Mouse (Mus musculus) hindlimb bud, embryonic 11.5 days (tissue): ENCODE measurements at regions not wholly inside any gene's neighbourhood (a gene's known extent, or its start where the extent isn't known, plus 50 kb on each side); places are given as distances from the start of the nearest gene placed in this dataset.
A peak's percentile ranks its signal among the peaks of the same experiment; 100 is the strongest.
"Not testable (repeated sequence)": the region's sequence is repeated elsewhere in the genome, so short reads cannot be mapped to it uniquely, and the experiment has no call there.

Experiments used
- DNase-seq: peaks from one replicate; pipeline ENCODE4 v3.0.0-alpha.2; 2012; ENCODE audit warnings: low read depth, low spot score; ENCODE audit errors: extremely low spot score

GRCm38 (mm10) chr9:115746436-115746835 is 162.8 kb upstream of the Gadl1 start:
- no peak for DNase-seq

- no peak for DNase-seq
Measured at GRCm38 (mm10) chr9:115760496-115760895, 148.8 kb upstream of the Gadl1 start.

- no peak for DNase-seq
Measured at GRCm38 (mm10) chr9:115764136-115764535, 145.1 kb upstream of the Gadl1 start.

GRCm38 (mm10) chr9:115766471-115766870 is 142.8 kb upstream of the Gadl1 start:
- DNase-seq = no peak

- DNase-seq = no peak
Measured at GRCm38 (mm10) chr9:115775112-115775511, 134.1 kb upstream of the Gadl1 start.

GRCm38 (mm10) chr9:115775858-115776257 is 133.4 kb upstream of the Gadl1 start:
- no peak for DNase-seq

GRCm38 (mm10) chr9:115777097-115777864 is 132.0 kb upstream of the Gadl1 start:
- no peak for DNase-seq

GRCm38 (mm10) chr9:115778862-115779261 is 130.4 kb upstream of the Gadl1 start:
- DNase-seq = no peak

GRCm38 (mm10) chr9:115799330-115799729 is 109.9 kb upstream of the Gadl1 start:
- DNase-seq = no peak

- DNase-seq = no peak
Measured at GRCm38 (mm10) chr9:115800624-115801023, 108.6 kb upstream of the Gadl1 start.

- DNase-seq = no peak
Measured at GRCm38 (mm10) chr9:115803071-115803470, 106.2 kb upstream of the Gadl1 start.

GRCm38 (mm10) chr9:115805224-115805623 is 104.0 kb upstream of the Gadl1 start:
- no peak for DNase-seq

- no peak for DNase-seq
Measured at GRCm38 (mm10) chr9:115806018-115806702, 103.1 kb upstream of the Gadl1 start.

- DNase-seq = no peak
Measured at GRCm38 (mm10) chr9:115840186-115840585, 69.1 kb upstream of the Gadl1 start.

GRCm38 (mm10) chr9:115840791-115841190 is 68.5 kb upstream of the Gadl1 start:
- no peak for DNase-seq

GRCm38 (mm10) chr9:115841684-115842083 is 67.6 kb upstream of the Gadl1 start:
- no peak for DNase-seq

- DNase-seq = no peak
Measured at GRCm38 (mm10) chr9:115844340-115844739, 64.9 kb upstream of the Gadl1 start.

- no peak for DNase-seq
Measured at GRCm38 (mm10) chr9:115845091-115845490, 64.2 kb upstream of the Gadl1 start.

- peak; percentile 12 for DNase-seq
Measured at GRCm38 (mm10) chr9:115847289-115848074, 61.8 kb upstream of the Gadl1 start.

GRCm38 (mm10) chr9:115853210-115853842 is 55.9 kb upstream of the Gadl1 start:
- not testable (repeated sequence) for DNase-seq

- DNase-seq = no peak
Measured at GRCm38 (mm10) chr9:115857301-115857700, 52.0 kb upstream of the Gadl1 start.
